Mouse (Mus musculus): Measurements from ENCODE around the gene Sec14l1.

Gene Sec14l1

DNA sequence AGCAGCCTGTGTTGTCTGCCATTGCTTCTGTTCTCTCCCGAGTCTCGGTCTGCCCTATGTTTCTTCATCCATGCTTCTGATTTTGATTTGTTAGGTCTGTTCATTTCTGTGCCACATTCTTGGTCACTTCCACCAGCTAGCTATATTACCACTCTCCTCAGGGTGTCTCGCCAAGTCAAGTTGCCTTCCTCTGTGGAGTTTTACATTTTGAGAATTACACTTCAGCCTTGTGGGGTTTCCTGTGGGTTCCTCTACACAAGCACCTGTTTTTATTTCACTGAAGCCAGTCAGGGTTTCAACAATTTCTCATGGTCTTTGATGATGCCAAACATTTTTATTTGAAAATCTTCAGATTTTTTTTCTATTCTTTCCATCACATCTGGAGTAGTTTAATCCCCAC, 67.8 kb downstream of the Sec14l1 start:
- DNase-seq (ENCODE audit: low read depth, low spot score), result no peak

DNA sequence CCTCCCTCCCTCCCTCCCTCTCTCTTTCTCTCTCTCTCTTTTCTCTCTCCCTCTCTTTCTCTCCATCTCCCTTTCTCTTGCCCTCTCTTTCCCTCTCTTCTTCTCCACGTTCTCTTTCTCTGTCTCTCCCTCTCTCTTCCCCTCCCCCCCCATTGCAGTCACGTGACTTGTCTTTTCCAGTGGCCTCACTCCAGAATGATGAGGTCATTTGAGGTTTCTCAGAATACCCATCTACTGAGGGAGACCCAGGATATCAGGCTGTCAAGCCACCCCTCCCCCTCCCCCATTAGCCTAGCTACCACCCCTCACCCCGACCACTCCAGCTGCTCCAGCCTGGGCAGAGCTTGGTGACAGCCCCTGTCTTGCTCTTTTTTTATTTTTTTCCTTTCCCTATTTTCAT, 68.3 kb downstream of the Sec14l1 start:
- no peak for DNase-seq (ENCODE audit: low read depth, low spot score)

DNA sequence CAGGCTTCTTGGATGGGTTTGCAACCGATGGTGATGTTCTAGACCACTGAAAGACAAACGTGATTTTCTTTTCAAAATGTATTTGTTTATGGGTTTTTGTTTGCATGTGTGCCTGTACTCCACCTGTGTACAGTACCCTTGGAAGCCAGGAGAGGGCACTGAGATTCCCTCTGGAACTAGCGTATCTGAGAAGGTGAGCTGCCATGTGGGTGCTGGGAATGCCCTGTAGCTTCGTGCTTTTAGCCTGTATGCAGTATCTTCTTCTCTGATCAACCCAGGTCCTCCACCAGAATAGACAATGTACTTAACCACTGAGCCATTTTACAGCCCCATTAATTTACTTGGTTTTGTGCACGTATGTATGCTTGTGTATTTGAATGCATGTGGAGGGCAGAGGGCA, 68.9 kb downstream of the Sec14l1 start:
- no peak for DNase-seq (ENCODE audit: low read depth, low spot score)

DNA sequence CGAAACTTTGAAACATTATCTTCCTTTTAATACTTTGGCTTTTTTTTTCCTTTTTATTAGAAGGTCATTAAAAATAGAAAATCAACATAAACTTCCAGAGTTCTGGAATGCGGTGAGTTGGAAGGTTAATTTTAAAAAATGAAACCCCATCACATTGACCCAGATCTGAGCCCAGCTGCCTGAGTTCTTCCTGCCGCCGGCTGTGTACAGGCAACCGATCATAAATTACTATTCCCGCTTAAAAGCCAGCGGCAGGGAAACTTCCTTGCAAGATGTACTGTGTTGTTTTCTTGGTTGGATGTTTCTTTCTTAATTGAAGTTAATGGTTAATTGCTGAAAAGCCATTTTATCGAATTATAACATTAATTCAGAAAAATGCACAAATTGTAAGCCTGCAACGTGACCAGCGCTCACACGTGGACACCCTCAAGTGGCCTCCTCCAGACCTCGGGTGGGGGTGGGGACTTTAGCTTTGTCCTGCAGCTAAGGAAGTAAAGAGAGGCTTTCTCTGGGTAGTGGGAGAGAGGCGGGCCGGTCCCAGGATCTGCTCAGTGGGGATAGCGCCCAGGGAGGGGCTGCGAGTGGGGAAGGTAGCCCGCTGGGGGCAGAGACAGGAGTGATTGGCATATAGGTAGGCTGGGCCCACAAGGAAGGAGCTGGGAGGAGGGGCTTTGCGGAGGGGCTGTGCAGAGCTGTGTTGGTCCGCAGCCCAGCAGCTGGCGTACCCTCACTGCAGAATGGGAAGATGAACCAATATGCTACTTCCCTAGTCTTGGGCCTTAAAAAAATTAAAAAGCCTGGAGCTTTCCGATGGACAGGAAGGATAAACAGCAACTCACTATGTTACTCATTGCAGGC, 70.3 kb downstream of the Sec14l1 start:
- DNase-seq (ENCODE audit: low read depth, low spot score), result no peak

GRCm38 (mm10) chr11:117191524-117191923, 76.6 kb downstream of the Sec14l1 start:
- DNase-seq (ENCODE audit: low read depth, low spot score), result no peak

GRCm38 (mm10) chr11:117194475-117194937, 79.5 kb downstream of the Sec14l1 start:
- no peak for DNase-seq (ENCODE audit: low read depth, low spot score)

DNA sequence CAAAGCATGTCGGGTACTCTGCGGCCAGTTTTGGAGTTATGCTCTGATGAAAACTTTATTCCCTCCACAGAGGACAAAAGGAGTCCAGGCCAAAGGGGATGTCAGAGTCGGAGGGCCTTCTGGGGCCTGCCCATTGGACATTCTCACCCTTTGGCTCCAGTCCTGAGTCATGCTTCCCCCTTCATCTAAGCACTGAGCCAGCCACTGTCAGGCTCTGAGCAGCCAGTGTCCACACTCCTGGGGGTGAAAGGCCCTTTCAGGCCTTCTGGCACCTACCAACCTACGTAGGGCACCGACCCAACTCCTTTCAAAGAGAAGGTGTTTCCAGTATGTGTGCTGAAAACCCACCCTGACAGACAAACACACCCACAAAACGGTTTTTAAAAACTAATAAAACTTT, 80.6 kb downstream of the Sec14l1 start:
- DNase-seq (ENCODE audit: low read depth, low spot score), result no peak

DNA sequence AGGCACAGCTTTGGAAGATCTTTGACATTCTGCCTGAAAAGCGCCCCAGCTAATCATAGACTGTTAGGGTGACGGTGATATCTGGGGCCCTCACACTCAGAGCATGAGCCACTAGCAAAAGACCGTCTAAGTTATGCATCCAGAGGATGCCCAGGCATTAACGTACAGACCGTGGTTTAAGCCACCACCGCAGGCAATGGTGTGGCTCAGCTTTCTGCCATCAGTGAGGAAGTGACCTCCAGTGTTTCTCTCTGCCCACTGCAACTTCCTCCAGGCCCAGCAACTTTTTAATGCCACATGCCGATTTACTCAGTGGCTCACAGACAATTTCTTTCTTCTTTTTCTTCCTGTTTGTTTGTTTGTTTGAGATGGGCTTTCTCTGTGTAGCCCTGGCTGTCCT, 81.7 kb downstream of the Sec14l1 start:
- DNase-seq (ENCODE audit: low read depth, low spot score), result no peak

- no peak for DNase-seq (ENCODE audit: low read depth, low spot score)
Measured at GRCm38 (mm10) chr11:117198122-117198521, 83.2 kb downstream of the Sec14l1 start.

GRCm38 (mm10) chr11:117199282-117200175, 84.6 kb downstream of the Sec14l1 start, which contains the start of gene Sept9:
Gene Sept9, plus strand, starts transcription at chr11:117199661.
- no peak for DNase-seq (ENCODE audit: low read depth, low spot score)

DNA sequence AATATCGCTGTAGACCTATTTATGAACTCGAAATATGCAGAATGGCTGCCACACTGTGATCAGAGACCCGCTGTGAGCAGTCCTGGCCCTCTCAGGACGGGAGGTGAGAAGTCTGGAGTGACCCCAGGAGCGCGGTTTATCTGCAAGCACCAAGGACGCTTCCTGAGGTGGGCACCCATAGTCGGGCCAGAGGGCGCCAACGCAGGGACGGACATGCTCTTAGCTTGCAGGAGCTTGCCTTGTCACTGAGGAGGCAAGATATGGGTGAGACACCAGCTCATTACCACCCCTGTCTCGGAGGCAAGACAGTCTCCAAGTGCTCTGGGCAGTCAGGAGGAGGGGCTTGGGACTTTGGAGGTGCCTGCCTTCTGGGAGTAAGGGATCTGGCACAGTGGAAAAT, 86.9 kb downstream of the Sec14l1 start:
- no peak for DNase-seq (ENCODE audit: low read depth, low spot score)

DNA sequence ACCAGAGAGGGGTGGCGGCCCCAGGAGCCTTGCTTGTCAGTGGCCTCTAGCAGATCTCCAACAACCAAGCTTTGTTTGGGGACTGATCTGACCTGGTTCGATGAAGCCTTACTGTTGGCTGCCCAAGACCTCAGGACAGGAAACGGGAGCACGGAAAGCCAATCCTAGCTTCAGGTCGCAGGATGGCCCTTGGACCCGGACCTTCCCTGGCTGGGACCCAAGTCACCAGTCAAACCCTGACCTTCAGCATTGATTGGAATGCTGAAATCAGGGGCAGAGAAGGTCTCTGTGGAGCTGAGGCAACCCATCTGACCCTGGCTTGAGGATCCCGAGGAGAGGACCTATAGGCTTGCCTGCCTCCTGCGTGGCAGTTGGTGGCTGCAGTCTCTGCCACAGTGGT, 89.6 kb downstream of the Sec14l1 start:
- DNase-seq (ENCODE audit: low read depth, low spot score), result no peak

DNA sequence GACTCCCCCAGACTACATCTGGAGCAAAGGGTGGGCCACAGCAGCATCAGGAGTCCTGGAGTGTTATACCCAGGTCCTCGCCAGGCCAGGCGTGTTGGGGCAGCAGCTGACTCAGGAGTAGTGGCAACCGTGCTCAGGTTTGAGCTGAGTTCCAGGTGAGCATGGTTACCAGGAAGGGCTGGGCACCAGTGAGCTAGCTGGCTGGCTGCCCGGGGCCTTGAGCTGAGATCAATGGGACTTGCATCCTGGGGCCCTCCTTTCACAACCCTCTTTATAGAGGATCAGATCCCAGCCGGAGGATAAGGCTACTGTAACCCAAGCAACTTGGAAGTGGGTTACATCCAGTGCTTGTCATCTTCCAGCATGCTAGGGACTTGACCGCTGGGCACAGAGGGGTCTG, 90.1 kb downstream of the Sec14l1 start:
- no peak for DNase-seq (ENCODE audit: low read depth, low spot score)

GRCm38 (mm10) chr11:117205447-117205846, 90.5 kb downstream of the Sec14l1 start:
- no peak for DNase-seq (ENCODE audit: low read depth, low spot score)

DNA sequence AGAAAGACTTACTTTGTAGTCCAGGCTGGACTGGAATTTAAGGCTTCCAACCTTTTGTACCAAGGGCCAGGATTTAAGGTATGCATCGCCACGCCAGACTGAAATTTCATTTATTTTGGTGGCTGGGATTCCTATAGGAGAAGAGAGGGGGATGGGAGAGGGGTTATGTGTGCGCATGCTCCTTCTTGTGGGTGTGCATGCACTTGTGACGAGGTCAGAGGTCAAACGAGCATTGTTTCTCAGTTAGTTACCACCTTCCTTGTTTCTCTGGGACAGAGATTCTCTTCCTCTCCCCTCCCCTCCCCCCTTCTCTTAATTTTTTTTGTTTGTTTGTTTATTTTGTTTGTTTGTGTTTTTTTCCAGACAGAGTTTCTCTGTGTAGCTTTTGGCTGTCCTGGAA, 92.5 kb downstream of the Sec14l1 start:
- DNase-seq (ENCODE audit: low read depth, low spot score), result no peak

GRCm38 (mm10) chr11:117208151-117208673, 93.2 kb downstream of the Sec14l1 start:
- no peak for DNase-seq (ENCODE audit: low read depth, low spot score)
